In the genomic region with DNA sequence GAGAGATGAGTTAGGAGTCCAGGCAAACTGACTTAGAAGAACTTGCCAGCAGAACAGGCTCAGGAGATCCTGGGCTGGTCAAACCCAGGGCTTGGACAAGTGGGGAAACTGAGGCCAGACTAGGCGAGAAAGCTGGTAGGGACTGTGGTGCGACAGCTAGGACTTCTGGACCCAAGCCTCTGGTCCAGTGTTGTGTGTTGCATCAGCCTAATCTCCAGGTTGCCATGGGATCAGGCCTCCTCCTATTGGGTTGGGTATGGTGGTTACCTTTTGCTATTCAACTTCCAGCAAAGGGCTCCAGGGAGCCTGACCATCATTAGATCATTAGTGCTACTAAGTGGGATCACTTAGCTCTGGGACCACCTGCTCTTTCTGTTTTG, we compare ENCODE assay signal across 9 mouse cellular contexts. TPM values are rescaled to one million over a fixed set of nuclear protein-coding genes. Genes with fewer than 3 reads are reported as not detected.
DNase-seq lines count a peak whose midpoint lies in the region; ATAC-seq and TF ChIP-seq lines count a peak whose summit lies in the region.
"Had no signal": no experiment of that assay in that cellular context is flagged by ENCODE, and none has a peak within 500 bp of the region (broad histone marks: within the 10 kb centered on the region; RNA-seq: fewer than 3 reads in every experiment).

No protein-coding gene starts in this region.

- no peaks in the 10 kb centered on the region for H3K9me3 ChIP-seq in heart, embryonic 13.5 days
- H3K9me3 ChIP-seq in MEL (replicated peaks; ENCODE audit: insufficient read depth, low read length), result no peaks in the 10 kb centered on the region
- no peaks in the 10 kb centered on the region for H3K9me3 ChIP-seq in forebrain, embryonic 15.5 days
- H3K9me3 ChIP-seq in liver, postnatal 0 days (ENCODE audit: low read length), result no peaks in the 10 kb centered on the region

- no peaks in the 10 kb centered on the region for H3K27me3 ChIP-seq in heart, embryonic 13.5 days (replicated peaks)
- no peaks in the 10 kb centered on the region for H3K27me3 ChIP-seq in MEL (ENCODE audit: control insufficient read depth in 1 of 2, insufficient read depth in 2 of 2, low read length in 2 of 2)
- H3K27me3 ChIP-seq in forebrain, embryonic 15.5 days, result no peaks in the 10 kb centered on the region
- no peaks in the 10 kb centered on the region for H3K27me3 ChIP-seq in liver, postnatal 0 days (ENCODE audit: insufficient read depth, low read length)
- H3K27me3 ChIP-seq: Patski had no signal

- H3K4me2 ChIP-seq in heart, embryonic 13.5 days, result peak overlapping the region; percentile 82
- peak overlapping the region; percentile 73 for H3K4me2 ChIP-seq in forebrain, embryonic 15.5 days (replicated peaks)
- H3K4me2 ChIP-seq in liver, postnatal 0 days (ENCODE audit: low read depth, low read length), result peak overlapping the region; percentile 96

- 54% methylated on average over 2 of the region's 2 CpGs for WGBS in heart, embryonic 13.5 days
- WGBS in forebrain, embryonic 15.5 days, result 56% methylated on average over 2 of the region's 2 CpGs
- 50% methylated on average over 2 of the region's 2 CpGs for WGBS in liver, postnatal 0 days (ENCODE audit: insufficient replicate concordance)

- H3K4me3 ChIP-seq in heart, embryonic 13.5 days, result peak overlapping the region; percentile 73
- peak overlapping the region; percentile 77 to 93 for H3K4me3 ChIP-seq in MEL (ENCODE audit: control insufficient read depth in 1 of 2, insufficient read depth in 1 of 2, low read depth in 2 of 2, low read length in 2 of 2)
- H3K4me3 ChIP-seq in forebrain, embryonic 15.5 days, result peak overlapping the region; percentile 84
- H3K4me3 ChIP-seq in liver, postnatal 0 days (ENCODE audit: low read depth, low read length), result peak overlapping the region; percentile 96

- H3K9ac ChIP-seq in heart, embryonic 13.5 days, result peak overlapping the region; percentile 90
- H3K9ac ChIP-seq in MEL (ENCODE audit: control insufficient read depth, low read depth, low read length, poor library complexity, severe bottlenecking), result peak overlapping the region; percentile 92
- peak overlapping the region; percentile 94 for H3K9ac ChIP-seq in forebrain, embryonic 15.5 days (replicated peaks)
- H3K9ac ChIP-seq in liver, postnatal 0 days (replicated peaks), result peak overlapping the region; percentile 94

- no peaks in the 10 kb centered on the region for H3K36me3 ChIP-seq in heart, embryonic 13.5 days
- H3K36me3 ChIP-seq in MEL (ENCODE audit: control insufficient read depth in 1 of 2, insufficient read depth in 2 of 2, low read length in 2 of 2), result peaks cover 0 to 34% of the 10 kb centered on the region in 2 experiments; a peak in 2 of 4 replicates
- H3K36me3 ChIP-seq in forebrain, embryonic 15.5 days, result no peaks in the 10 kb centered on the region
- H3K36me3 ChIP-seq in liver, postnatal 0 days (replicated peaks; ENCODE audit: insufficient read depth, low read length), result peaks cover 7% of the 10 kb centered on the region

- H3K79me2 ChIP-seq in MEL (ENCODE audit: control insufficient read depth, insufficient read depth, low read length, poor library complexity), result peaks cover 8% of the 10 kb centered on the region

- no peak for TF ChIP-seq EP300 in MEL (IDR thresholded peaks at IDR 0.05; ENCODE audit: low read depth in 1 of 2, low read length in 2 of 2)
- TF ChIP-seq EP300 in liver, postnatal 0 days (IDR thresholded peaks at IDR 0.05; ENCODE audit: low read depth), result no peak

- DNase-seq in heart, adult 18-20 months, result no peak
- DNase-seq in MEL (ENCODE audit: low read depth, low spot score), result no peak
- DNase-seq in liver, postnatal 0 days, result peak; percentile 42
- no peak for DNase-seq in layer of hippocampus, adult 9-10 months (ENCODE audit: low spot score)
- DNase-seq in adrenal gland, postnatal 10 days, result no peak
- DNase-seq in layer of hippocampus, postnatal 25 days (ENCODE audit: extremely low spot score in 1 of 2, low spot score in 1 of 2), result no peak

- no peak for ATAC-seq in heart, embryonic 13.5 days (ENCODE audit: extremely low read depth, insufficient number of reproducible peaks, low FRiP score, low TSS enrichment)
- ATAC-seq in forebrain, embryonic 15.5 days (replicated peaks), result no peak; the same call in 1 of the 2 replicates
- ATAC-seq in liver, postnatal 0 days, result no peak

- peak overlapping the region; percentile 66 for H3K27ac ChIP-seq in heart, embryonic 13.5 days (replicated peaks)
- peak overlapping the region; percentile 37; the same call in 1 of the 2 replicates for H3K27ac ChIP-seq in MEL (ENCODE audit: control insufficient read depth, low read depth, low read length)
- no peak overlapping the region for H3K27ac ChIP-seq in forebrain, embryonic 15.5 days (replicated peaks)
- peak overlapping the region; percentile 81 for H3K27ac ChIP-seq in liver, postnatal 0 days (ENCODE audit: low read depth)

- no peak for TF ChIP-seq POLR2A in MEL (IDR thresholded peaks at IDR 0.05; ENCODE audit: control insufficient read depth in 1 of 2, insufficient read depth in 1 of 2, low read depth in 1 of 2, low read length in 2 of 2, poor library complexity in 1 of 2)

- peaks cover 53% of the 10 kb centered on the region for H3K4me1 ChIP-seq in heart, embryonic 13.5 days
- peaks cover 15 to 38% of the 10 kb centered on the region in 2 experiments for H3K4me1 ChIP-seq in MEL (ENCODE audit: control insufficient read depth in 1 of 2, insufficient read depth in 2 of 2, low read length in 2 of 2)
- H3K4me1 ChIP-seq in forebrain, embryonic 15.5 days, result peaks cover 12% of the 10 kb centered on the region
- peaks cover 40% of the 10 kb centered on the region for H3K4me1 ChIP-seq in liver, postnatal 0 days (ENCODE audit: insufficient read depth)

- no peak for TF ChIP-seq CTCF in MEL (IDR thresholded peaks at IDR 0.05 in 2 of 3, conservative IDR thresholded peaks at IDR 0.05 in 1 of 3; ENCODE audit: control insufficient read depth in 1 of 3, insufficient read depth in 1 of 3, low read depth in 2 of 3, low read length in 3 of 3, poor library complexity in 1 of 3, severe bottlenecking in 1 of 3)
- no peak for TF ChIP-seq CTCF in liver, postnatal 0 days (IDR thresholded peaks at IDR 0.05; ENCODE audit: low read depth)

- TF ChIP-seq RAD21 in MEL (IDR thresholded peaks at IDR 0.05; ENCODE audit: low read depth, low read length), result no peak

RNA-seq across cellular contexts. Expression of a gene that starts 0.9 kb away (rescaled TPM):
- 13.8 and 15.8 TPM in 2 replicates for polyA plus RNA-seq in heart, embryonic 13.5 days (2015; fragmentation: Nextera tagmentation; extraction: Ambion mirVana)
- 1 to 10 TPM; 3.4 to 3.9 TPM for total RNA-seq in heart, adult 18-20 months (2021)
- 8.4 and 10.1 TPM in 2 replicates for total RNA-seq in MEL (2012; rRNA removed)
- polyA plus RNA-seq in MEL (2012; ENCODE audit: insufficient read depth in 1 of 2, insufficient read length in 2 of 2, low read depth in 1 of 2, low replicate concordance in 2 of 2, missing spikeins in 1 of 2), result 100 to 1,000 TPM in 1 of 2 experiments, 10 to 100 TPM in 1; 12.3 to 126 TPM
- polyA plus RNA-seq in forebrain, embryonic 15.5 days (2015; fragmentation: Nextera tagmentation; extraction: Ambion mirVana), result 19.2 and 21.9 TPM in 2 replicates
- 8.2 and 9.2 TPM in 2 replicates for polyA plus RNA-seq in liver, postnatal 0 days (2015; fragmentation: Nextera tagmentation; extraction: Ambion mirVana)
- 1 to 10 TPM; 3.6 to 4.4 TPM for total RNA-seq in adrenal gland, postnatal 10 days (2021)
- total RNA-seq in layer of hippocampus, postnatal 25 days (2021), result 10 to 100 TPM; 46.6 to 53.9 TPM

RNA-seq across cellular contexts. Expression of a gene that starts 18.3 kb away (rescaled TPM):
- polyA plus RNA-seq in heart, embryonic 13.5 days (2015; fragmentation: Nextera tagmentation; extraction: Ambion mirVana), result 0.39 and 0.60 TPM in 2 replicates
- total RNA-seq in heart, adult 18-20 months (2021), result 1 to 10 TPM; 1.2 to 1.6 TPM
- 0.98 and 2.1 TPM in 2 replicates for total RNA-seq in MEL (2012; rRNA removed)
- 1 to 10 TPM in 1 of 2 experiments, not detected in 1; 1.8 TPM for polyA plus RNA-seq in MEL (2012; ENCODE audit: insufficient read depth in 1 of 2, insufficient read length in 2 of 2, low read depth in 1 of 2, low replicate concordance in 2 of 2, missing spikeins in 1 of 2)
- polyA plus RNA-seq in forebrain, embryonic 15.5 days (2015; fragmentation: Nextera tagmentation; extraction: Ambion mirVana), result 0.69 and 1.1 TPM in 2 replicates
- 0.14 TPM in 1 of 2 replicates, not detected in the other for polyA plus RNA-seq in liver, postnatal 0 days (2015; fragmentation: Nextera tagmentation; extraction: Ambion mirVana)
- 1 to 10 TPM in 1 of 2 experiments, under 1 TPM in 1; 0.99 to 1.3 TPM for total RNA-seq in adrenal gland, postnatal 10 days (2021)
- 1 to 10 TPM; 1.6 to 3.4 TPM for total RNA-seq in layer of hippocampus, postnatal 25 days (2021)

RNA-seq across cellular contexts. Expression of a gene that starts 33.5 kb away (rescaled TPM):
- 164 and 183 TPM in 2 replicates for polyA plus RNA-seq in heart, embryonic 13.5 days (2015; fragmentation: Nextera tagmentation; extraction: Ambion mirVana)
- 100 to 1,000 TPM; 561 to 602 TPM for total RNA-seq in heart, adult 18-20 months (2021)
- not detected in 2 replicates for total RNA-seq in MEL (2012; rRNA removed)
- under 1 TPM in 1 of 2 experiments, not detected in 1; 0.18 TPM for polyA plus RNA-seq in MEL (2012; ENCODE audit: insufficient read depth in 1 of 2, insufficient read length in 2 of 2, low read depth in 1 of 2, low replicate concordance in 2 of 2, missing spikeins in 1 of 2)
- polyA plus RNA-seq in forebrain, embryonic 15.5 days (2015; fragmentation: Nextera tagmentation; extraction: Ambion mirVana), result 0.55 and 0.74 TPM in 2 replicates
- 5.7 and 5.9 TPM in 2 replicates for polyA plus RNA-seq in liver, postnatal 0 days (2015; fragmentation: Nextera tagmentation; extraction: Ambion mirVana)
- 10 to 100 TPM in 1 of 2 experiments, 1 to 10 TPM in 1; 5.5 to 20.3 TPM for total RNA-seq in adrenal gland, postnatal 10 days (2021)
- total RNA-seq in layer of hippocampus, postnatal 25 days (2021), result 1 to 10 TPM; 1.9 to 2.2 TPM

RNA-seq across cellular contexts. Expression of a gene that starts 36.3 kb away (rescaled TPM):
- 77.4 and 78.3 TPM in 2 replicates for polyA plus RNA-seq in heart, embryonic 13.5 days (2015; fragmentation: Nextera tagmentation; extraction: Ambion mirVana)
- 10 to 100 TPM; 88.3 to 91.5 TPM for total RNA-seq in heart, adult 18-20 months (2021)
- total RNA-seq in MEL (2012; rRNA removed), result 107 and 113 TPM in 2 replicates
- 100 to 1,000 TPM; 124 to 876 TPM for polyA plus RNA-seq in MEL (2012; ENCODE audit: insufficient read depth in 1 of 2, insufficient read length in 2 of 2, low read depth in 1 of 2, low replicate concordance in 2 of 2, missing spikeins in 1 of 2)
- polyA plus RNA-seq in forebrain, embryonic 15.5 days (2015; fragmentation: Nextera tagmentation; extraction: Ambion mirVana), result 147 and 153 TPM in 2 replicates
- polyA plus RNA-seq in liver, postnatal 0 days (2015; fragmentation: Nextera tagmentation; extraction: Ambion mirVana), result 58.1 and 59.1 TPM in 2 replicates
- total RNA-seq in adrenal gland, postnatal 10 days (2021), result 10 to 100 TPM; 94.4 to 99.7 TPM
- total RNA-seq in layer of hippocampus, postnatal 25 days (2021), result 100 to 1,000 TPM; 211 to 223 TPM

RNA-seq across cellular contexts. Expression of a gene that starts 44.7 kb away (rescaled TPM):
- 32.9 and 33.9 TPM in 2 replicates for polyA plus RNA-seq in heart, embryonic 13.5 days (2015; fragmentation: Nextera tagmentation; extraction: Ambion mirVana)
- total RNA-seq in heart, adult 18-20 months (2021), result 100 to 1,000 TPM in 1 of 2 experiments, 10 to 100 TPM in 1; 53.9 to 125 TPM
- 62.7 and 103 TPM in 2 replicates for total RNA-seq in MEL (2012; rRNA removed)
- polyA plus RNA-seq in MEL (2012; ENCODE audit: insufficient read depth in 1 of 2, insufficient read length in 2 of 2, low read depth in 1 of 2, low replicate concordance in 2 of 2, missing spikeins in 1 of 2), result 100 to 1,000 TPM in 1 of 2 experiments, not detected in 1; 105 TPM
- polyA plus RNA-seq in forebrain, embryonic 15.5 days (2015; fragmentation: Nextera tagmentation; extraction: Ambion mirVana), result 6.7 and 8.0 TPM in 2 replicates
- polyA plus RNA-seq in liver, postnatal 0 days (2015; fragmentation: Nextera tagmentation; extraction: Ambion mirVana), result 37.2 and 44.0 TPM in 2 replicates
- total RNA-seq in adrenal gland, postnatal 10 days (2021), result 1,000 to 10,000 TPM; 1,092 to 1,163 TPM
- 10 to 100 TPM; 74.1 to 81.0 TPM for total RNA-seq in layer of hippocampus, postnatal 25 days (2021)

Comparison
In these comparisons a context has a peak if more than half of its experiments do, and no peak if none do; other contexts are left out.
1. RNA of a gene that starts 33.5 kb away (total RNA-seq): 561 to 602 TPM in heart, adult 18-20 months; 5.5 to 20.3 TPM in adrenal gland, postnatal 10 days, 1.9 to 2.2 TPM in layer of hippocampus, postnatal 25 days and not detected in MEL; every median in the first group is over 10 times any median in the second.
2. Peak in every context shown above with its lines, with median percentiles within 50 percentile points of each other: H3K4me2 ChIP-seq, H3K4me3 ChIP-seq and H3K9ac ChIP-seq.